Mouse (Mus musculus) neural tube, embryonic 13.5 days (tissue): ENCODE measurements at regions not wholly inside any gene's neighbourhood (a gene's known extent, or its start where the extent isn't known, plus 50 kb on each side); places are given as distances from the start of the nearest gene placed in this dataset.
A peak's percentile ranks its signal among the peaks of the same experiment; 100 is the strongest.

ENCODE experiments used
- ATAC-seq: fragments of 200-750 bp; cut with Nextera tagmentation; 2 replicates; pipeline ENCODE4 v1.8.0; 2017; ENCODE audit warnings: low read depth, mild to moderate bottlenecking, moderate TSS enrichment, moderate library complexity
- H3K27ac ChIP-seq: fragments of 300-500 bp; sonication (generic); replicated peaks from 2 replicates; pipeline ENCODE4 v1.5.1; 2015; ENCODE audit warnings: moderate library complexity, mild to moderate bottlenecking, inconsistent platforms
- H3K27me3 ChIP-seq: fragments of 300-500 bp; sonication (generic); 2 replicates; pipeline ENCODE4 v1.6.1; 2015; ENCODE audit warnings: mild to moderate bottlenecking, inconsistent platforms
- H3K36me3 ChIP-seq: fragments of 300-500 bp; sonication (generic); 2 replicates; pipeline ENCODE4 v1.6.1; 2015; ENCODE audit warnings: mild to moderate bottlenecking, inconsistent platforms
- H3K4me1 ChIP-seq: fragments of 300-500 bp; sonication (generic); replicated peaks from 2 replicates; pipeline ENCODE4 v1.6.1; 2015; ENCODE audit warnings: inconsistent platforms
- H3K4me2 ChIP-seq: fragments of 300-500 bp; sonication (generic); 2 replicates; pipeline ENCODE4 v1.6.1; 2015; ENCODE audit warnings: inconsistent platforms, mild to moderate bottlenecking, moderate library complexity
- H3K4me3 ChIP-seq: fragments of 300-500 bp; sonication (generic); 2 replicates; pipeline ENCODE4 v1.5.1; 2015; ENCODE audit warnings: mild to moderate bottlenecking, inconsistent platforms
- H3K9ac ChIP-seq: fragments of 300-500 bp; sonication (generic); 2 replicates; pipeline ENCODE4 v1.6.1; 2015; ENCODE audit warnings: moderate library complexity, mild to moderate bottlenecking, inconsistent platforms
- H3K9me3 ChIP-seq: fragments of 300-500 bp; sonication (generic); 2 replicates; pipeline ENCODE4 v1.6.1; 2016; ENCODE audit warnings: inconsistent platforms
- WGBS: fragments of 180-500 bp; shearing (Covaris S2); methylation state at CpG from one replicate; pipeline ENCODE4 v1.1.7; 2015; 5-methylcytosine and 5-hydroxymethylcytosine counted together

GRCm38 (mm10) chr4:9010381-9011128 lies 771.7 kb upstream of the Car8 start:
- peak overlapping the region; percentile 29 for H3K4me2 ChIP-seq
- H3K9me3 ChIP-seq: no peaks in the 10 kb centered on the region
- WGBS: 19% methylated on average over 17 of the region's 17 CpGs
- peaks cover 50% of the 10 kb centered on the region for H3K4me1 ChIP-seq
- no peaks in the 10 kb centered on the region for H3K36me3 ChIP-seq
- no peak overlapping the region for H3K9ac ChIP-seq
- H3K27me3 ChIP-seq: no peaks in the 10 kb centered on the region
- peak; percentile 71 for ATAC-seq
- H3K4me3 ChIP-seq: no peak overlapping the region
- peak overlapping the region; percentile 53 for H3K27ac ChIP-seq

DNA sequence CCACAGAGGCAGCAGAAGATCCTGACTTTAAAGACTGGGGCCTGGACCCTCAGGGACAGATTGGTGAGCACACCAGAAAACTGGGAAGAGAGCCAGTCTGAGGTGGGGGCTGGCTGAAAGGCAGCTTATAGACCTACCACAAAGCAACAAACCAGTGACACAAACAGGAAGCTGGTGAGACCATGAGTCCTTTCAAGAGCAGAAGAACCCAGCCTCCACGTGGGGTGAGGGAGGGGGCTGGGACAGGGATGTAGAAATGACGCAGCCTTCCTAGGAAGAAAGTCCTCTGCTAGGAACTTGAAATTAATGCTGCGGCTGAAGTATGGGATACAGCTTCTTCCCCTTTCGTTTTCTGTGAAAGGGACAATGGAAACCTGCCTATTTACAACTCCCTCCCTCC lies 770.8 kb upstream of the Car8 start:
- peak overlapping the region; percentile 53 for H3K27ac ChIP-seq
- ATAC-seq: no peak
- 37% methylated on average over 4 of the region's 4 CpGs for WGBS

GRCm38 (mm10) chr4:9005938-9006626 lies 767.2 kb upstream of the Car8 start:
- Histone ChIP-seq H3K36me3 (no peaks in the 10 kb centered on the region), H3K9me3 (no peaks in the 10 kb centered on the region), H3K4me3 (no peak overlapping the region), H3K4me2 (no peak overlapping the region), H3K27ac (no peak overlapping the region), H3K27me3 (no peaks in the 10 kb centered on the region), H3K9ac (no peak overlapping the region), H3K4me1 (peaks cover 29% of the 10 kb centered on the region)
- no peak for ATAC-seq
- 6% methylated on average over 8 of the region's 8 CpGs for WGBS

More for the DNA sequence above, 770.8 kb upstream of the Car8 start:
- Histone ChIP-seq H3K4me2 (no peak overlapping the region), H3K9me3 (no peaks in the 10 kb centered on the region), H3K4me1 (peaks cover 42% of the 10 kb centered on the region), H3K4me3 (no peak overlapping the region), H3K27me3 (no peaks in the 10 kb centered on the region), H3K9ac (no peak overlapping the region), H3K36me3 (no peaks in the 10 kb centered on the region)

DNA sequence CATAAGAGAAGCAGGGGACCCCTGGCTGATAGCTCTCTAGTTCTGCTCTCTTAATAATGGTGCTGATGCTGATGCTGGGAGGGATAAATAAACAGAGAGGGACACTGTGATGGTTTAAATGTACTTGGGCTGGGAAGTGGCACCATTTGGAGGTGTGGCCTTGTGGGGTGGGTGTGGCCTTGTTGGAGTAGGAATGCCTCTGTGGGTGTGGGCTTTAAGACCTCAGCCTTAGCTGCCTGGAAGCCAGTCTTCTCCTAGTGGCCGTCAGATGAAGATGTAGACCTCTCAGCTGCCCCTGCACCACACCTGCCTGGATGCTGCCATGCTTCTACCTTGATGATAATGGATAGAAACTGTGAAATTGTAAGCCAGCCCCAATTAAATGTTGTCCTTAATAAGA lies 765.0 kb upstream of the Car8 start:
- WGBS: 91% methylated on average over 1 of the region's 1 CpGs
- peaks cover 13% of the 10 kb centered on the region; the same call in 1 of the 2 replicates for H3K4me1 ChIP-seq
- H3K4me3 ChIP-seq: no peak overlapping the region
- no peaks in the 10 kb centered on the region for H3K9me3 ChIP-seq
- H3K9ac ChIP-seq: no peak overlapping the region
- H3K4me2 ChIP-seq: no peak overlapping the region
- no peaks in the 10 kb centered on the region for H3K36me3 ChIP-seq
- H3K27ac ChIP-seq: no peak overlapping the region
- ATAC-seq: no peak
- no peaks in the 10 kb centered on the region for H3K27me3 ChIP-seq

DNA sequence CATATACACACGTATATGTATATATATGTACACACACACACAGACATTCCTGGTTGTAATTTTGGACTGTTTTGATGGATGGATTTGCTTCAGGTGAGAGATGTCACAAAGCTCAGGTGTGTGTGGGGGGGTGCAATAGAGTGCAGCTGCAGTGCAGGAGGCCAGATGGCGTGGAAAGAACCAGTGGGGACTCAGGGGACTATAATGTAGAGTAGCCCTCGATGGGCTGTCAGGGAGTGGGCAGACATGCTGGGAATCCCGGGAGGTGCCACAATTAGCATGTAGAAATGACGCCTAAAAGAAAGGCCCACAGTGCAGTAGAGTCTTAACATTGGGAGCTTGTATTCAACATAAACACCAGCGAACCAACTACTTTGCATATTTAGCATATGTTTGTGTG lies 763.5 kb upstream of the Car8 start:
- Histone ChIP-seq H3K36me3 (no peaks in the 10 kb centered on the region), H3K4me3 (no peak overlapping the region), H3K9me3 (no peaks in the 10 kb centered on the region), H3K27me3 (no peaks in the 10 kb centered on the region), H3K4me1 (peaks cover 13% of the 10 kb centered on the region; the same call in 1 of the 2 replicates), H3K4me2 (no peak overlapping the region), H3K9ac (no peak overlapping the region), H3K27ac (no peak overlapping the region)
- ATAC-seq: no peak
- 53% methylated on average over 6 of the region's 6 CpGs for WGBS

DNA sequence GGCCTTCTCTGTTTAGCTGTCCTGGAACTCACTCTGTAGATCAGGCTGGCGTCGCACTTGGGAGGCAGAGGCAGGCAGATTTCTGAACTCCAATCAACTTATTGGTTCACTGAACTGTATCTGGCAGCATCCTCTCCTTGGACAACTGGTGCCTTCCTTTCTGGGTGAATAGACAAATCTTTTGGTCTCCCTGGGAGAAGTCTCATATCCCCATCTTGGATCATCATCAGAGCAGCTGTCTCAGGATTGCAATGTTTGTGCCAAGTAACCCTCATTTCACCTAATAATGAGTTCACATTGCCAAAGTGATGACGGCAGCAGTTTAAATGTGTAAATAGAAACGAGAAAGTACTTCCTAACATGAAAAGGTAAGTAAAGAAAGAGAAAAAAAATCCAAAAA lies 759.8 kb upstream of the Car8 start:
- 87% methylated on average over 4 of the region's 4 CpGs for WGBS

DNA sequence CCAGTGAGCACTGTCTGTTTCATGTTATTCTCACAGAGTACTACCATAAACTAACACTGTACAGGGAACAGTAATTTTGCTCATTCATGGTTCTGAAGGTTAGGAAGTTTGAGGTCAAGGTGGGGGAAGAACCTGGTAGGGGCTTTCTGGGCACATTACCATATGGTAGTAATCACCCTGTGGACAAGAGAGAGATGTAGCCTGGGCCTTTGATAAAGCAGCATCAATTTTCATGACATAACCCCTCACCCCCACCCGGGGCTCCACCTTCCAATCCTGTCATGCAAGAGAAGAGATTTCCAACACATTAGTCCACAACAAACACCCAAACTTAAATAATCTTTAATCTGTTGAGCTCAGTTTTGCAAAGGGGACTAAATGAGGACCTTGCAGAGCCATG lies 753.3 kb upstream of the Car8 start:
- H3K4me3 ChIP-seq: no peak overlapping the region
- H3K27ac ChIP-seq: no peak overlapping the region
- H3K9ac ChIP-seq: no peak overlapping the region
- H3K4me2 ChIP-seq: no peak overlapping the region
- H3K4me1 ChIP-seq: peaks cover 28% of the 10 kb centered on the region
- 83% methylated on average over 1 of the region's 1 CpGs for WGBS
- ATAC-seq: no peak
- H3K27me3 ChIP-seq: peaks cover 7% of the 10 kb centered on the region; the same call in 1 of the 2 replicates
- H3K9me3 ChIP-seq: 0 out of 2 replicates have a peak, but pooled peaks cover 3% of the 10 kb centered on the region
- H3K36me3 ChIP-seq: no peaks in the 10 kb centered on the region

More for the DNA sequence above, 759.8 kb upstream of the Car8 start:
- Histone ChIP-seq H3K9ac (no peak overlapping the region), H3K27me3 (no peaks in the 10 kb centered on the region), H3K36me3 (no peaks in the 10 kb centered on the region), H3K27ac (no peak overlapping the region), H3K9me3 (0 out of 2 replicates have a peak, but pooled peaks cover 3% of the 10 kb centered on the region), H3K4me2 (no peak overlapping the region), H3K4me3 (no peak overlapping the region), H3K4me1 (0 out of 2 replicates have a peak, but pooled peaks cover 5% of the 10 kb centered on the region)
- no peak for ATAC-seq

DNA sequence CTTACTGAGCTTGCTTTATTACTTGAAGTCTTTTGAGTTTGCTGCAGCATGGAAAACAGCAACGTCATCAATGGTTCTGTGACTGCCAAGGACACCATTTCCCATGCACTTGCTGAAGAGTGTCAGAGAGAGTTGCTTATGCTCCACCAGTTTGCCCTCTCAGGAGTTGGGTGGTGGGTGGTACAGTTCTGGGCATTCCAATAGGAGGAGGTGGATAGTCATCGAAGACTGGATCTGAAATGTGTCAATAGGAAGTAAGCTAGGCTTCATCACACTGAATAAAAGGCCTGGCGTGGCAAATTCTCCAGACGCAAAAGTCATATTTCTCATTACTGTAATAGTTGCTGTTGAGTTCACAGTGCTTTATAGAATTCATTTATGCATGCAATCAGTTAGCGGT lies 751.7 kb upstream of the Car8 start:
- Histone ChIP-seq H3K27ac (no peak overlapping the region), H3K36me3 (no peaks in the 10 kb centered on the region), H3K9ac (no peak overlapping the region), H3K4me3 (no peak overlapping the region), H3K27me3 (peaks cover 7% of the 10 kb centered on the region; the same call in 1 of the 2 replicates), H3K4me1 (peaks cover 44% of the 10 kb centered on the region), H3K4me2 (no peak overlapping the region), H3K9me3 (no peaks in the 10 kb centered on the region)
- WGBS: 77% methylated on average over 5 of the region's 5 CpGs
- no peak for ATAC-seq

DNA sequence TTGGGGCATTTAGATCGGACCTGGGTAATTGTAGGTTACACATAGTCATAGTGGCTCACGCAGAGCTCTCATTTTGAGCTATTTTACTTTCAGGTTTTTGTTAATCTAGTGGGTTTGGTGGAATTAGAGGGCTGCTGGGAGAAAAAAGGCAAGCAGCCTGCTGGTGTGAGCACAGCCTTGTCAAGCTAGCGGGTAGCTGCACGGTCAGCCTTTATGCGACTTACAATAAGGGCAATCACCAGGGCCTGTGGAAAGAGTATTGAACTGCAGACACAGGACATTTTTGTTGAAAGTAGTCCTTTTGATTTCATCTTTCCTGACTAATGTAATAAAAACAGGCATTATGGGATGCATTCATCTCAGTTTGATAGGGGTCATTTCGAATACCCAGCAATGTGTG lies 750.8 kb upstream of the Car8 start:
- H3K9me3 ChIP-seq: no peaks in the 10 kb centered on the region
- H3K4me3 ChIP-seq: no peak overlapping the region
- H3K4me1 ChIP-seq: peaks cover 45% of the 10 kb centered on the region
- H3K27ac ChIP-seq: no peak overlapping the region
- H3K4me2 ChIP-seq: no peak overlapping the region
- H3K27me3 ChIP-seq: peaks cover 7% of the 10 kb centered on the region; the same call in 1 of the 2 replicates
- H3K36me3 ChIP-seq: no peaks in the 10 kb centered on the region
- no peak for ATAC-seq
- 44% methylated on average over 6 of the region's 6 CpGs for WGBS
- no peak overlapping the region for H3K9ac ChIP-seq

DNA sequence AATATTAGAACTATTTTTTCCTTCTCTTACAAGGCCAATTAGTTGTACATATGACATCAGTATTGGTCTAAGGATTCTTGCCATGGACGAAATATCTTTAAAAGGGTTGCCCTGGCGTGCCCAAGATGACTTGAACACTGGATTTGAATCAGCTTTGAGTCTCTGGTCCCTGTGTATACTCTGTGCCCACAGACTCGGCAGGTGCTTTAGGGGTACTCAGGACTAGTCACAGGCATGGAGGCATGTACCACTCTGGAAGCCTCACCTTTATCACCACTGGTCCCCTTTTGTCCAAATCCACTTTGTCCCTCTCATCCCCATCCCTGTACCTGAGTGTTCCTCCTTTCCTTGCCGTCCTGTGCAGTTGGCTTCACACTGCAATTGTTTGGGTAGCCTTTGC lies 750.3 kb upstream of the Car8 start:
- Histone ChIP-seq H3K27ac (no peak overlapping the region), H3K27me3 (peaks cover 7% of the 10 kb centered on the region; the same call in 1 of the 2 replicates), H3K36me3 (no peaks in the 10 kb centered on the region), H3K9me3 (no peaks in the 10 kb centered on the region), H3K4me2 (no peak overlapping the region), H3K9ac (no peak overlapping the region), H3K4me1 (peaks cover 45% of the 10 kb centered on the region), H3K4me3 (no peak overlapping the region)
- no peak for ATAC-seq
- WGBS: 85% methylated on average over 4 of the region's 4 CpGs

- H3K9ac ChIP-seq: 0 out of 2 replicates have a peak overlapping the region, but pooled peaks have one; percentile 12
- H3K4me3 ChIP-seq: no peak overlapping the region
- H3K36me3 ChIP-seq: no peaks in the 10 kb centered on the region
- WGBS: 35% methylated on average over 8 of the region's 8 CpGs
- 0 out of 2 replicates have a peak overlapping the region, but pooled peaks have one; percentile 9 for H3K4me2 ChIP-seq
- peaks cover 7% of the 10 kb centered on the region; the same call in 1 of the 2 replicates for H3K27me3 ChIP-seq
- H3K4me1 ChIP-seq: peaks cover 45% of the 10 kb centered on the region
- H3K27ac ChIP-seq: no peak overlapping the region
- no peak for ATAC-seq
- H3K9me3 ChIP-seq: no peaks in the 10 kb centered on the region
Observed at GRCm38 (mm10) chr4:8988345-8988733, 749.5 kb upstream of the Car8 start.
